Mouse (Mus musculus) T-helper 1 cell (primary cell): ENCODE data around the gene Susd3.

Source experiments
- in situ Hi-C: fragments of 300-600 bp; cut with MboI, MseI; formaldehyde crosslinking; loops from one replicate; pipeline ENCODE4 v1.15.1; 2025; ENCODE audit warnings: high pct_unique_total_duplicates

Gene Susd3

GRCm38 (mm10) chr13:49212711-49213500 lies 35.6 kb downstream of the Susd3 start:
- in situ Hi-C loops = no loop called here

DNA sequence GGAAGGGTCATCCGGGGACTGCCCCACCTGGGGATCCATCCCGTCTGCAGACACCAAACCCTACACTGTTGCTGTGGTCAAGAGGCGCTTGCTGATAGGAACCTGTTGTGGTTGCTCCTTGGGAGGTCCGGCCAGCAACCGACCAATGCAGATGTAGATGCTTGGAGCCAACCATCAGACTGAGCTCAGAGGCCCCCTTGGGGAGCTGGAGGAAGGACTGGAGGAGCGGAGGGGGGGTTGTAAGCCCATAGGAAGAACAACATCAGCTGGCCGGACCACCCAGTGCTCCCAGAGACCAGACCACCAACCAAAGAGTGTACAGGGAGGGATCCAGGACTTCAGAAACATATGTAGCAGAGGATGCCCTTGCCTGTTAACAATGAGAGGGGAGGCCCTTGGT lies 39.2 kb downstream of the Susd3 start:
- in situ Hi-C loops = no loop called here

- in situ Hi-C loops = no loop called here
These were observed 42.2 kb downstream of the Susd3 start for GRCm38 (mm10) chr13:49206341-49206740.

- in situ Hi-C loops = no loop called here
These were observed 43.0 kb downstream of the Susd3 start for GRCm38 (mm10) chr13:49205381-49205998.

DNA sequence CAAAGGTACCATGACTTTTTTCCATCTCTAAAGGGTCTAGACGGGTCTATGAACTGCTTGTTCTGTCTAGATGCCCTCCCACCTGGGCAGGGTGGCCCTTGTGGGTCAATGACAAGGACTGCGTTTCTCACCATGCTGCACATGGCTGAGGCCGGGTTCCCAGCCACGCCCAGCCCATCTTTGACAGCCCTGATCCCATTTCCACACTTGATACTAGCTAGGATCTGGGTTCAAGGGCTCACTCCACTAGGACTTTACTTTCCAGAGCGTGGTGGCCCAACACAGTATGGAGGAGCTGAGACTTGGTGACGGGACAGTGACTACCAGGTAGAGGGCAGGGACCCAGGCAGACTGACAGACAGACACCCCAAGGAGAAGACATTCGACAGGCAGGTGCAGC lies 46.0 kb downstream of the Susd3 start:
- in situ Hi-C loops = no loop called here

- in situ Hi-C loops = no loop called here
These were observed 47.8 kb downstream of the Susd3 start for GRCm38 (mm10) chr13:49200688-49201087.

DNA sequence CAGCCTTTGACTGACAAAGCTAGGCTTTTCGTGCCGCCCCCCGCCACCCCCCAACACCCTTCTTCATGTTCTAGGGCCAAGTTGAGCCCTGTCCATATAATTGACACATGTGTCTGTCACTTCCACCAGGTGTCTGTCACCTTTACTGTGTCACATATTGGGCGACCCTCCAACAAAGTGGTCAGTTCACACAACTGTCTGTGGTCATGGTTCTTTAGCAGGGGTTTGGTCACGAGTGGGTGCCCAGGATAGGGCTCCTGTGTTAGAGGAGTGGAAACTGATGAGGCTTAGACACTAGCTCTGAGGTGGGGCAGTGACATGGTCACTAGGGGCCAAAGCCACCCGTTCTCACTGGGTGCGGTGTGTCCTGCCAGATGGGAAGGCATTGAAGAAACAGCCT lies 48.6 kb downstream of the Susd3 start:
- in situ Hi-C loops = no loop called here

- in situ Hi-C loops = no loop called here
These were observed 49.8 kb downstream of the Susd3 start for GRCm38 (mm10) chr13:49198734-49199133.

GRCm38 (mm10) chr13:49196766-49197165 lies 51.7 kb downstream of the Susd3 start:
- in situ Hi-C loops = no loop called here

DNA sequence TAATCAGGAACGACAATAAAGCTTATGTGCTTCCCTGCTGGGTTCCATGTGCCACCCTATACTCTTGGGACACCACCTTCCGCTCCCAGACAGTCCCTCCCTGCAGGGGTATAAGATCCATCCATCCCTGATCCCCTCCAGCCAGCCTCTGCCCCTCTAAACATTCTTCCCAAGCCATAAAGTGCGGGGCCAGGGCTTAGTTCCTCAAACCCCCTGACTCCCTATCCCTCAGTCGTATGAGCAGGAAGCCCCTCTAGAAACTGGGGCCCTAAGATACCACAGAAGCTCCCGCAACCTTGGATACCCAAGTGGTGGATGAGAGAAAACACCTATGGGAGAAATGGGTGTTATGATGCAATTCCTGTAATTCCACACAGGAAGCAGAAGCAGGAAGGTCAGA lies 52.3 kb downstream of the Susd3 start:
- in situ Hi-C loops = no loop called here

GRCm38 (mm10) chr13:49195651-49196050 lies 52.9 kb downstream of the Susd3 start:
- in situ Hi-C loops = no loop called here

DNA sequence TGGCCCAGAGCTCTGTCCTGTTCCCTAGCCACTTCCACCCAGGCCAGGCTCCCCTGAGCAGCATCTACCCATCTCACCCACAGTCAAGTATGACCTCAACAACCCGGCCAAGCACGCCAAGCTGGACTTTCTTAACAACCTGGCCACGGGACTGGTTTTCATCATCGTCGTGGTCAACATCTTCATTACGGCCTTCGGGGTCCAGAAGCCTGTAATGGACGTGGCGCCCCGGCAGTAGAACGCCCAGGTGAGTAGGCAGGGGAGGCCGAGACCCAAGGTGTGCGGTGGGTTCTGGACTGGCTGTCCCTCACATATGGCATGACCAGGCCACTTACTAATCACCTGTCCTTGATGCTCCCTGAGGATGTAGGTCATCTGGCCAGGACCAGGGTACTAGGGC lies 53.7 kb downstream of the Susd3 start:
- in situ Hi-C loops = no loop called here

DNA sequence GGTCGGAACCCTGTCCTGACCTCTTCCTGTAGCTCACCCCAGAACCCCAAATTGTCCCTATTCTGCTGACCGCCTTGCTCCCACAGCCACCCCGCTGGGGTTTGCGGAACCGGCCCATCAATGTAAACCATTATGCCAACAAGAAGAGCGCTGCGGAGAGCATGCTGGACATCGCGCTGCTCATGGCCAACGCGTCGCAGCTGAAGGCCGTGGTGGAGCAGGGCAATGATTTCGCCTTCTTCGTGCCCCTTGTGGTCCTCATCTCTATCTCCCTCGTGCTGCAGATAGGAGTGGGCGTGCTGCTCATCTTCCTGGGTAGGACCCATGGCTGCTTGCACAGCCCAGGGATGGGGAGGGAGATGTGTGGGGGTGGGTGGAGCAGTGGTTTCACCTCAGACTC lies 54.9 kb downstream of the Susd3 start:
- in situ Hi-C loops = no loop called here

GRCm38 (mm10) chr13:49192156-49192855 lies 56.2 kb downstream of the Susd3 start:
- in situ Hi-C loops = no loop called here

GRCm38 (mm10) chr13:49191673-49192035 lies 56.9 kb downstream of the Susd3 start:
- in situ Hi-C loops = no loop called here

GRCm38 (mm10) chr13:49190876-49191672 lies 57.4 kb downstream of the Susd3 start:
- in situ Hi-C loops = no loop called here

DNA sequence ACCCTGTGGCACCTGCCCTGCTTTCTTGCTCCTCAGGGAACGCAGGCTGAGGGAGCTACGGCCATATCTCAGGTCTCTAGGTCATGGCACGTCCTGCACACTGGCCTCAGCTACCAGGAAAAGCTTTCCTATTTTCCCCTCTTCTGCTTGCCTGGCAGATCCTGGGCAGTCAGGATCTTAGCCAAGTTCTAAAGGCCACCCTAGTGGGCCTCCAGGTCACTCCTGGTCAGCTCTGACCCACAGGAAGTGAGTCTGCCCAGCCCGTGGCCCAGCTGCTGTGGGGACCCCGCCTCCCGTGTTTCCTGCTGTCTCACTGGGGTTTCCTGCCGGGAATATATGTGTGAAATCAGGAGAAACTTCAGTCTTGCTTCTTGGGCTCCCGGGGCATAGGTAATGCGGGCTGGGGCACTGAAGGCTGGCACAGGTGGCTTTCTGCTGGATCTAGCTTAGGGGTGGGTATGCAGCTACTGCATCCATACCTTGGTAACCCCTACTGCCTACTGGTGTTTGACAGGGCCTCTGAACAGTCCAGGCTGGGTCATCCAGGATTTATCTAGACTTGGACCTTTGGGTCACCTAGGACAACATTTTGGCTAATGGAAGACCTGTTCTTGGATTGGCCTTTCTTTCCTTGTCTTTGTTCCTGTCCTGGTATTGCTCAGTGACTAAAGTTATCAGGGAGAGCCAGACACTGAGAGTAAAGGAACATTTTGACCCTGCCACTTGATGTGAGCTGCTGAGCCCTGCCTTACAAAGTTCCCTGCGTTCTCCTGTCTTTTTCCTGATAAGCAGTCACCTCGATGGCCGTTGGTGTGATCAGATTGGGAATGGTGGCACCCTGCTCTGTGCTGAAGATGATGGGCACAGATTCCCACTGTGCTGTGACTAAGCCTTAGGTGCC lies 58.3 kb downstream of the Susd3 start:
- in situ Hi-C loops = no loop called here

DNA sequence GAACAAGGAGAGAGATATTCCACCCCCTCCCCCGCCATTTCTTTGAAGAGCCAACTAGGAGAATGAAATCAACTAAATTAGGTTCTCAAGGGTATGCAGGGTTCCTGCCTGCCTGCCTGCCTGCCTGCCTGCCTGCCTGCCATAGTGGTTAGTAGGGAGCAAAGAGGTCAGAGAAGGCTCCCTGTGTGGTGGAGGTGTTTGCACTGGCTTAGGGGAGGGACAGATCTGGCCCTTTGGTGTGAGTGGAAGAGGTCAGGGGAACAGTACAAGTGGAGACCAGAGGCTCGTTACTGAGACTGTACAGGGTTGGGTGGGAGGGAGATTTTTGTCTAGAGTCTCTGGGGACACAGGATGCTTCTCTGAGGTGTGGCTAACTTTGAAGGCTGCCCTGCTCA lies 59.5 kb downstream of the Susd3 start:
- in situ Hi-C loops = no loop called here

DNA sequence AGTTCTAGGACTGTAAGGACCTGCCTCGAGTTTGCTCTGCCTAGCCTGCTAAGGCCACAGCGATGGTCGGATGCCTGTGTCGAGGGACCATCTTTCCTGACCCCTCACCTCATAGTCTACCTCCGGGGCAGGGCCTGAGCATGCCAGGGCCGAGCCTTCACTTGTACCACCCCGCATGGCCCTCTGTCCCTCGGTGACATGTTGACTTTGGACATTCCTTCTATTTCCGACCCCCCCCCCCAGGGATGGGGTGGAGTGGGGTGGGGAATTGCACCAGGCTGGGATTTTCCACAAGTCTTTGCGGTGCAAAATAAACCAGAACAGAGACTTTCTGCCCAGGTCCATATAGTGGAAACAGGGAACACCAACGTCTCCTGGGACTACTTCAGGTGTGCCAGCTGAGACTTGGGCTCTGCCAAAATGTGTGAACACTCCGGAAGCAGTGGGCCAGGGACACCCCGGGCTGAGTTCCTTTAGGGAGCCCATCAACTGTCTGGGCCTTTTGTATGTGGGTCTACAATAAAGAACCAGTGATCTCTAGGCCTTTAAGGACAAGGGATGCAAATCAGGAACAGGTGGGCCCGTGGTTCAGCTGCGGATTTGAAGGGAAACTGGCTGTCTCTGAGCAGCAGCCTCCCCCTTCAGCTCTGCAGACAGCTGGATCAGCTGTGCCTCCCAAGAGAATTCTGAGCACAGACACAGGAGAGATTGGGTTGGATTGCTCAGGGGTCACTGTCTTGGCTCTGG lies 60.1 kb downstream of the Susd3 start:
- in situ Hi-C loops = no loop called here
